Mouse (Mus musculus): Measurements from ENCODE around the gene Atg9a. TPM values are rescaled to one million over a fixed set of nuclear protein-coding genes. Genes with fewer than 3 reads are reported as not detected.

Atg9a gene
- polyA plus RNA-seq, 1 experiment from 2014 or later, result 26.2 TPM

DNA sequence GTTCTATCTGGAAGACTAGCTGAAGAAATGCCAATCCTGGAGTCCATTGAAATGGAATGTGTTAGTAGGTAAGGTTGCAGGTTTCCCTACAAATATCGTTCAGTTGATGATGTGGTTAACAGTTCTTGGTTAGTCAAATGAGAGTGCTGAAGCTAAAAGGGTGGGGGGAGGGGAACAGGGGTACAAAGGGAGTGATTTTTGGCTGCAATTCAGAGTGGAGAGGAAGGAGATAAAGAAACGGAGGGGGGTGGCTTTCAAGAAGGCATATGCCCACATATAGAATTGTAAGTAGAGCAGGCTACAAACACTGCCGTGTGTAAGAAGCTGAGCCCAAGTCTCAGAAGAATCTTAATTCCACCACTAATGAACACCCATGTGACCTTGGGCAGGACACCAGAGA, 33.5 kb upstream of the Atg9a start:
- no peak overlapping the region for H3K4me2 ChIP-seq
- no peak overlapping the region for H3K4me3 ChIP-seq
- no peaks in the 10 kb centered on the region for H3K9me3 ChIP-seq (replicated peaks)
- H3K9ac ChIP-seq, result no peak overlapping the region
- peaks cover 14% of the 10 kb centered on the region for H3K27me3 ChIP-seq (replicated peaks)
- H3K27ac ChIP-seq, result no peak overlapping the region
- H3K36me3 ChIP-seq, result no peaks in the 10 kb centered on the region
- peaks cover 63% of the 10 kb centered on the region for H3K4me1 ChIP-seq
- 43% methylated on average over 3 of the region's 3 CpGs for WGBS (ENCODE audit: insufficient replicate concordance)
- ATAC-seq, result no peak

DNA sequence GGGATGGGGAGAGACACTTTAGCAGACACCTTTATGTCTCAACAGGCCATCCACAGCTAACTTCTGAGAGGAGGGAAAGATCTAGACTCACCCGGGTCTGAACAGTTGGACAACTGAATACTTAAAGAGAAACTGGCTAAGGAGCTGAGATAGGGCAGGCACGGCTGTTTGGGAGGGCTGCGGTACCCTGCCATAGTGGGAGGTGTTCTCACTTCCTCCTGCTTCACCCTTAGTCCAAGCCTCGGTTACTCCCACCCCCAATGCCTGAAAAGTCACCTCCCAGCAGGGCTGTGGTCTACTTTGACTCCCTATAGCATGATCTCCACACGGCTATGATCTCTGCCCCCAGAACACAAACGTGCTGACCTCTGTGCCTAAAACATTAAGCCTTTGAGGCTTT, 31.5 kb upstream of the Atg9a start:
- Histone ChIP-seq H3K36me3 (no peaks in the 10 kb centered on the region), H3K4me1 (peaks cover 53% of the 10 kb centered on the region), H3K4me2 (no peak overlapping the region), H3K27ac (no peak overlapping the region), H3K9me3 (replicated peaks) (no peaks in the 10 kb centered on the region), H3K9ac (no peak overlapping the region), H3K27me3 (replicated peaks) (peaks cover 24% of the 10 kb centered on the region), H3K4me3 (no peak overlapping the region)
- WGBS (ENCODE audit: insufficient replicate concordance), result 26% methylated on average over 6 of the region's 6 CpGs
- ATAC-seq, result no peak

DNA sequence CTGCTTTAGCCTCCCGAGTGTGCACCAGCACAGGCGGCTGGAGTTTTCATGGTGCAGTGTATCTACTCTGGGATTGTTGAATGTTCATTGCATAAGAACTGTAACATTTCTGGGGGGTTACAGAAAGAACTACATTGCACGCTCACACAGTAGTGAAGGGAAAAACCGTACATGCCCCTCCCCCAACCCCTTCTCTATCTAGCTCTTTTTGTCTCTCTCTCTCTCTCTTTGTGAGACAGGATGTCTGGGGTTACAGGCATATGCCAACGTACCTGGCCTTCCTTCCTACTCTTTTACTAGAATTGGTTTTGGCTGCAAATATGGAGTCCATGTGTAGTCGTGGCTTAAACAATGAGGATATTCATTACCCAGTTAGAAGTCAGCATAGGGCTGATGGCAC, 30.9 kb upstream of the Atg9a start:
- Histone ChIP-seq H3K27me3 (replicated peaks) (peaks cover 24% of the 10 kb centered on the region), H3K9me3 (replicated peaks) (no peaks in the 10 kb centered on the region), H3K4me1 (peaks cover 50% of the 10 kb centered on the region), H3K4me2 (no peak overlapping the region), H3K4me3 (no peak overlapping the region), H3K27ac (no peak overlapping the region), H3K9ac (no peak overlapping the region), H3K36me3 (no peaks in the 10 kb centered on the region)
- ATAC-seq, result no peak
- 71% methylated on average over 6 of the region's 6 CpGs for WGBS (ENCODE audit: insufficient replicate concordance)

DNA sequence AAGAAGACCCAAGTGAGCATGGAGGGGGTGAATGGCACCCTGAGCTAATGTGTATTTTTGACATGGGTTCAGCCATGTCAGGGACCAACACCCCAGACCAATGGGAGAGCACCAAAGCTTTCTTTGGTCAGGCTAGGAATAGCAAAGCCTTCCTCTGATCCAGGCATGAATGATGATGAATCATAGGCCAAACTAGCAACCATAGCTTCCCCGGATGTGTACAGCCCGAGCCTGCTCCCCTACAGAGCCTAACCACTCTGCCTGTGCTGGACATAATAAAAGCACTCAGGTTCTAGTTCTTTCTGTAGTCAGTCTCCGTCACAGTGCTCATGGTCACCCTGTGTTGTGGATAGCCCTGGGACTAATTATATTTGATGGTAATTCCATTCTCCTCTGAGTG, 29.5 kb upstream of the Atg9a start:
- 68% methylated on average over 3 of the region's 3 CpGs for WGBS (ENCODE audit: insufficient replicate concordance)
- no peak for ATAC-seq
- Histone ChIP-seq H3K9me3 (replicated peaks) (no peaks in the 10 kb centered on the region), H3K4me1 (peaks cover 54% of the 10 kb centered on the region), H3K36me3 (peaks cover 10% of the 10 kb centered on the region), H3K27ac (no peak overlapping the region), H3K4me2 (no peak overlapping the region), H3K4me3 (no peak overlapping the region), H3K27me3 (replicated peaks) (peaks cover 24% of the 10 kb centered on the region), H3K9ac (no peak overlapping the region)

DNA sequence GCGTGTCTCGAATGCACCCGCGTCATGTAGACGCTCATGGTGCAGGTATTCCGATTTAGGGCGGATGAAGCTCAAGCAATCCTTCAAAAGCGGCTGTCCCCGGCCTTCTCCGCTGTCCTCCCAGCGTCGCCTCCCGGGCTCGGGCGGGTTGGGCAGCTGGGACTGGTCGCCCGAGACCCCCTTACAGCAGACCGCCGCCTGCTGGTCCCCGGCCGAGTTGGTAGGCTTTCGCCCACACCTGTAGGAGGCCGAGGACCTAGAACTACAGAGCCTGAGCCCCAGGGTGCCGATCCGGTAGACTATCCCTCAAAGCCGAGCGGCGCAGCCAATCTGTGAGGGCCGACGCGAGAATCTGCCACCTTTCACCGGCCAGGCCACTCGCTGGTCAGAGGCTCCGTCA, 27.5 kb upstream of the Atg9a start, which contains the start of gene Tuba4a:
TSS of gene Tuba4a (minus strand) at position 335 of the 400 bp plus-strand sequence.
- Histone ChIP-seq H3K4me1 (peaks cover 55% of the 10 kb centered on the region), H3K27me3 (replicated peaks) (peaks cover 24% of the 10 kb centered on the region)
- 4% methylated on average over 34 of the region's 34 CpGs for WGBS (ENCODE audit: insufficient replicate concordance)

DNA sequence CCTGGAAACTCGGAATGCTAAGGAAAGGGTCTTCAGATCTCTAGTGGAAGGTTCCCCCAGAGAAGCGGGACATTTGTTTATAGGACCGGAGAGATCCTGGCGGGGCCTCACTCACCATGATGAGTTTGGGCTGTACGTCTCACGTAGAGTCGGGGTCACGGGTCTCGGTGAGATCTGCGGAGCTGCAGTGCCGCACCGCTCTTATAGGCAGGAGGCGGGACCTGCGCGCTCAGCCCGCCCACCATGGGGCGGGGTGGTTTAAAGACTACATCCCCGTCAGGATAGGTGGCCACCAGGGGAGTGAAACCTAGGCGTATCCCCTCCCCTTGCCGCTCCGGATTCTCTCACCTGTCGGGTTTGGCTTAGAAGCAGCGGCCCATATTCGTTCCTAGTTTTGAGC, 27.1 kb upstream of the Atg9a start:
- under 1% methylated on average over 24 of the region's 24 CpGs for WGBS (ENCODE audit: insufficient replicate concordance)
- H3K27ac ChIP-seq, result peak overlapping the region; percentile 95
- peaks cover 35% of the 10 kb centered on the region for H3K36me3 ChIP-seq
- H3K9me3 ChIP-seq (replicated peaks), result no peaks in the 10 kb centered on the region
- peak overlapping the region; percentile 93 for H3K9ac ChIP-seq
- ATAC-seq, result peak; percentile 87
- H3K27me3 ChIP-seq (replicated peaks), result peaks cover 24% of the 10 kb centered on the region
- peak overlapping the region; percentile 95 for H3K4me2 ChIP-seq
- peak overlapping the region; percentile 89 for H3K4me3 ChIP-seq
- peaks cover 56% of the 10 kb centered on the region for H3K4me1 ChIP-seq

More for the DNA sequence above, 27.5 kb upstream of the Atg9a start, which contains the start of gene Tuba4a:
- peak; percentile 11 for ATAC-seq
- peak within 1 kb of the TSS; percentile 93 for H3K9ac ChIP-seq
- peak within 1 kb of the TSS; percentile 89 for H3K4me3 ChIP-seq
- H3K9me3 ChIP-seq (replicated peaks), result no peaks in the 10 kb centered on the region
- H3K36me3 ChIP-seq, result peaks cover 30% of the 10 kb centered on the region
- peak within 1 kb of the TSS; percentile 95 for H3K4me2 ChIP-seq
- peak within 1 kb of the TSS; percentile 95 for H3K27ac ChIP-seq

DNA sequence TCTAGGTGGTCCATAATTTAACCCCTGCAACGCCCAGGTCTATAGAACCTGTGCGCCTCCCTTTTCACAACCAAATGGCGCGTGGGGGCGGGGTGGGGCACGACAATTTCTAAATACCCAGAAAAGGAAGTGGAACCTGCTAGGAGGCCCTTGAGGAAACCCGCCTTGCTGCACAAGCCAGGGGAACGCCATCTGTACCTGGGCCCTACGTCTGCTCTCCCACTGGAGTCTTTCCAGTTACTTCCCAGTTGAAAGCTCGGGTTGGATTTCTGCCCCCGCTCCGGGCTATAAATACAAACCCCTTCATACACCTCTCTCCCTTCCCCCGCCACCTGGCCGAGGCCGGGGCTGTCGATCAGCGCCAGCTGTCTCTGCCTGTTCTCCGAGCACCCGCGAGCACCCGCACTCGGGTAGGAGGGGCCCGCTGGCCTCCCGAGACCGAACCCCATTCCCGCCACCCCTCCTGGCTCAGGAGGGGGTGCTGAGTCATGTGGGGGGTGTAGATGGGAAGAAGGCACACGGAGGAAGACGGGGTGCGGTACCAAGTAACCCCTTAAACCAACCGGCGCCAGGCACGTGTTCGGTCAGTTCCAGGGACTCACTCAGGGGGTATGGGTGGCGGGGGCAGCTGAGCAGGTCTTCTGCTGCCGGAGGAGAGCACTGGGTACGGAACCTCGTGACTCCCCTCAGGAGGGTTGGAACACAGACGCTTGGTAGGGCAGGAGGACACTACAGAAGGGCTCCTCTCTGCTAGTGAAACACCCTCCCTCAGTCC, 26.4 kb upstream of the Atg9a start:
- peak overlapping the region; percentile 89 for H3K4me3 ChIP-seq
- peak; percentile 62 for ATAC-seq
- H3K4me1 ChIP-seq, result peaks cover 62% of the 10 kb centered on the region
- WGBS (ENCODE audit: insufficient replicate concordance), result 4% methylated on average over 38 of the region's 38 CpGs
- peak overlapping the region; percentile 93 for H3K9ac ChIP-seq
- peaks cover 24% of the 10 kb centered on the region for H3K27me3 ChIP-seq (replicated peaks)
- H3K27ac ChIP-seq, result peak overlapping the region; percentile 95
- peaks cover 41% of the 10 kb centered on the region for H3K36me3 ChIP-seq
- peak overlapping the region; percentile 95 for H3K4me2 ChIP-seq
- no peaks in the 10 kb centered on the region for H3K9me3 ChIP-seq (replicated peaks)

DNA sequence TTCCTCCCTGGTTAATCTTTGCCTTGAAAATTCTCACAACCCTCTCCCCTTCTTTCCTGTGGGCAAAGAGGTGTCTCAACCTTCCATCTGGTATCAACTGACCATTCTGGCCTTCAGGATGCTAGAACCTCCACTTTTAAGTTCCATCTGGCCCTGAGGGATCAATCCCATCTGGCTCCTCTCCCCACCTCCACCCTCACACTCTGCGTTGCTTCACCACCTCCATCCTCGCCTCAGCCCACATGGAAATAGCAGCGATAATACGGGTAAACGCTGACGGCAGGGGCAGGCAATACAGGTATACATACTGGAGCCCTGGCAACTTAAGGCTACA, 25.9 kb upstream of the Atg9a start:
- WGBS (ENCODE audit: insufficient replicate concordance), result 0% methylated on average over 6 of the region's 6 CpGs
- peaks cover 47% of the 10 kb centered on the region for H3K36me3 ChIP-seq
- H3K27me3 ChIP-seq (replicated peaks), result peaks cover 24% of the 10 kb centered on the region
- peak overlapping the region; percentile 93 for H3K9ac ChIP-seq
- ATAC-seq, result no peak
- peaks cover 65% of the 10 kb centered on the region for H3K4me1 ChIP-seq
- peak overlapping the region; percentile 89 for H3K4me3 ChIP-seq
- no peaks in the 10 kb centered on the region for H3K9me3 ChIP-seq (replicated peaks)
- peak overlapping the region; percentile 95 for H3K27ac ChIP-seq
- H3K4me2 ChIP-seq, result peak overlapping the region; percentile 95

DNA sequence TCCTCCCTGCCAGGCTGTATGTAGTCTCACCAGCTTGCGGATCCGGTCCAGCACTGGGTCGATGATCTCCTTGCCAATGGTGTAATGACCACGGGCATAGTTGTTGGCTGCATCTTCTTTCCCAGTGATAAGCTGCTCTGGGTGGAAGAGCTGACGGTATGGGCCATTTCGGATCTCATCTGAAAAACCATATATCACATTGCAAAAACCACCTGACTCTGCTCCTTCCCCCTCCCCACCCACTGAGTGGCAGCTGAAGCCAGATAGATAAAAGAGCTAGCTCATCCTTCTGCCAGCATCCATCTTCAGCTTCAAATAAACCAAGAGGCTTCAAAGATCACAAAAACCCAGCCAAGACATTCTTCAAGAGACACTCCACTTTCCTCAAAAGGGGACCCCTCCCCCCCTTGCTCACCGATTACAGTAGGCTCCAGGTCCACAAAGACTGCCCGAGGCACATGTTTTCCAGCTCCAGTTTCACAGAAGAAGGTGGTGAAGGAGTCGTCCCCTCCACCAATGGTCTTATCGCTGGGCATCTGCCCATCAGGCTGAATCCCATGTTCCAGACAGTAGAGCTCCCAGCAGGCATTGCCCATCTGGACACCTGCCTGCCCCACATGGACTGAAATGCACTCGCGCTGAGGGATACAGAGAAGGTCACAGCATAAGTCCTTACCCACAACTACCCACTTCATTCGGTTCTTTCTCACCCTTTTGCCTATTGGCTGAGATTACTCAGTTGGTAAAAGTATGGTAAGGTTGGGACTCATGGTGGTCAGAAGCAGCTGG, 25.0 kb upstream of the Atg9a start:
- 43% methylated on average over 13 of the region's 13 CpGs for WGBS (ENCODE audit: insufficient replicate concordance)
- H3K4me1 ChIP-seq, result peaks cover 69% of the 10 kb centered on the region

DNA sequence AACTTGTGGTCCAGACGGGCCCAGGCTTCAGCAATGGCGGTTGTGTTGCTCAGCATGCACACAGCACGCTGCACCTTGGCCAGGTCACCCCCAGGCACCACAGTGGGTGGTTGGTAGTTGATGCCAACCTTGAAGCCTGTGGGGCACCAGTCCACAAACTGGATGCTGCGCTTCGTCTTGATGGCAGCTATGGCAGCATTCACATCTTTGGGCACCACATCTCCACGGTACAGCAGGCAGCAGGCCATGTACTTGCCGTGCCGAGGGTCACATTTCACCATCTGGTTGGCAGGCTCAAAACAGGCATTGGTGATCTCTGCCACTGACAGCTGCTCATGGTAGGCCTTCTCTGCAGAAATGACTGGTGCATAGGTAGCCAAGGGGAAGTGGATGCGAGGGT, 23.8 kb upstream of the Atg9a start:
- no peak for ATAC-seq
- peaks cover 80% of the 10 kb centered on the region for H3K4me1 ChIP-seq
- 88% methylated on average over 9 of the region's 9 CpGs for WGBS (ENCODE audit: insufficient replicate concordance)
- peak overlapping the region; percentile 95 for H3K4me2 ChIP-seq
- H3K36me3 ChIP-seq, result peaks cover 60% of the 10 kb centered on the region
- peak overlapping the region; percentile 93 for H3K9ac ChIP-seq
- peak overlapping the region; percentile 89 for H3K4me3 ChIP-seq
- peaks cover 14% of the 10 kb centered on the region for H3K27me3 ChIP-seq (replicated peaks)
- H3K9me3 ChIP-seq (replicated peaks), result no peaks in the 10 kb centered on the region
- peak overlapping the region; percentile 95 for H3K27ac ChIP-seq

More for the DNA sequence above, 25.0 kb upstream of the Atg9a start:
- peaks cover 56% of the 10 kb centered on the region for H3K36me3 ChIP-seq
- peak overlapping the region; percentile 95 for H3K4me2 ChIP-seq
- peak; percentile 65 for ATAC-seq
- peak overlapping the region; percentile 95 for H3K27ac ChIP-seq
- peak overlapping the region; percentile 93 for H3K9ac ChIP-seq
- peak overlapping the region; percentile 89 for H3K4me3 ChIP-seq
- H3K27me3 ChIP-seq (replicated peaks), result peaks cover 24% of the 10 kb centered on the region
- no peaks in the 10 kb centered on the region for H3K9me3 ChIP-seq (replicated peaks)

DNA sequence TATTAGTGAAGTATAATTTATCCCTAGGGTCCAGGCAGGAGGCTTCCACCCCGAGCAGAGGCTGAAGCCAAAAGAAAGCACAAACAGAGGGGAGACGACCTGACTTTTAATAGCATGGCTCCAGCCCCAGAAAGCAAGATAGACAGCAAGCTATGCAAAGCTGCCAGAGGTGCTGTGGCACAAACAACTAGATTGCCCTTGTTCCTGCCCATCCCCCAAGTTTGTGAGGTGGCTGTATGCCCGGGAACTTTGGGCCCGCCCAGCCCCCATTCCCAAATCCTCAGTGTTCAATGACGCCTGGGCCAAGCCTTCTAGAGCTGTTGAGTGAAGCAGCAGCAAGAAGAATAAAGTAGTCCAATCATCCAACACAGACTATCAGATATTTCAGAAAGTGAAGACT, 22.9 kb upstream of the Atg9a start:
- ATAC-seq, result no peak
- Histone ChIP-seq H3K36me3 (peaks cover 60% of the 10 kb centered on the region), H3K27ac (peak overlapping the region; percentile 95), H3K4me1 (peaks cover 81% of the 10 kb centered on the region), H3K27me3 (replicated peaks) (peaks cover 5% of the 10 kb centered on the region), H3K4me2 (peak overlapping the region; percentile 95), H3K9ac (peak overlapping the region; percentile 93; the same call in 1 of the 2 replicates), H3K4me3 (peak overlapping the region; percentile 89), H3K9me3 (replicated peaks) (no peaks in the 10 kb centered on the region)
- WGBS (ENCODE audit: insufficient replicate concordance), result 60% methylated on average over 5 of the region's 5 CpGs

DNA sequence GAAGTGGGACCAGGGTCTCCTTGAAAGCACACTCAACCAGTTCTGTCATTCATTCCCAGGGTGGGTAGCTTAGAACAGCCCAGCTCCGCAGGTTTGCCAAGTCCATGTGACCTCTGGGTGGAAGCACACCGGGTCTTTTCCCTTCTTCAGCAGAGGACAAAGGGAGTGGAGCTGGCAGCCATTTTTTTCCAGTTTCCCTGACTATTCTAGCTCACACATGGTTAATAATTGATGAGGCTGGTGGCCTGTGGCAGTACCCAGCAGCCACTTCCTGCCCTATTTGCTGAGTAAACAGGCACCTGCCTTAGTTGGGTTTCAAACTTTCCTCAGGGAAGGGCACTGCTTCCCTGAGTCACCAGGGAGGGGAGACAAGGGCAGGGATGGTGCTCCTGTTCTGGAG, 22.4 kb upstream of the Atg9a start:
- H3K9me3 ChIP-seq (replicated peaks), result no peaks in the 10 kb centered on the region
- H3K27me3 ChIP-seq (replicated peaks), result peaks cover under 1% of the 10 kb centered on the region; the same call in 1 of the 2 replicates
- peak overlapping the region; percentile 95 for H3K4me2 ChIP-seq
- WGBS (ENCODE audit: insufficient replicate concordance), result 75% methylated on average over 2 of the region's 2 CpGs
- H3K4me3 ChIP-seq, result peak overlapping the region; percentile 6
- H3K36me3 ChIP-seq, result peaks cover 60% of the 10 kb centered on the region
- ATAC-seq, result no peak
- H3K9ac ChIP-seq, result 0 out of 2 replicates have a peak overlapping the region, but pooled peaks have one; percentile 86
- peaks cover 81% of the 10 kb centered on the region for H3K4me1 ChIP-seq
- peak overlapping the region; percentile 95 for H3K27ac ChIP-seq

Measured in liver, embryonic 12.5 days (tissue).